Mouse (Mus musculus): ENCODE data around the gene Bmp6. TPM values are rescaled to one million over a fixed set of nuclear protein-coding genes. Genes with fewer than 3 reads are reported as not detected.
A peak's percentile ranks its signal among the peaks of the same experiment; 100 is the strongest.

Gene Bmp6
- polyA plus RNA-seq, 1 experiment from 2014 or later: 2.9 TPM

- H3K36me3 ChIP-seq: peaks cover 98% of the 10 kb centered on the region
- peaks cover 7% of the 10 kb centered on the region; the same call in 1 of the 2 replicates for H3K4me1 ChIP-seq (replicated peaks)
- H3K4me3 ChIP-seq: no peak overlapping the region
- DNase-seq (ENCODE audit: low spot score): no peak
- 96% methylated on average over 8 of the region's 8 CpGs for WGBS
- H3K9me3 ChIP-seq: no peaks in the 10 kb centered on the region
- H3K27ac ChIP-seq: no peak overlapping the region
- no peaks in the 10 kb centered on the region for H3K27me3 ChIP-seq (ENCODE audit: insufficient read depth, poor library complexity, severe bottlenecking)
Observed at GRCm38 (mm10) chr13:38509681-38510341, 164.9 kb downstream of the Bmp6 start.

- no peak for DNase-seq (ENCODE audit: low spot score)
- Histone ChIP-seq H3K4me1 (replicated peaks) (peaks cover 7% of the 10 kb centered on the region; the same call in 1 of the 2 replicates), H3K27ac (no peak overlapping the region), H3K27me3 (ENCODE audit: insufficient read depth, poor library complexity, severe bottlenecking) (no peaks in the 10 kb centered on the region), H3K9me3 (no peaks in the 10 kb centered on the region), H3K4me3 (no peak overlapping the region), H3K36me3 (peaks cover 98% of the 10 kb centered on the region)
- 91% methylated on average over 10 of the region's 10 CpGs for WGBS
Observed at GRCm38 (mm10) chr13:38511979-38512378, 167.1 kb downstream of the Bmp6 start.

- no peak for DNase-seq (ENCODE audit: low spot score)
- Histone ChIP-seq H3K4me3 (no peak overlapping the region), H3K36me3 (peaks cover 98% of the 10 kb centered on the region), H3K4me1 (replicated peaks) (peaks cover 7% of the 10 kb centered on the region; the same call in 1 of the 2 replicates), H3K9me3 (no peaks in the 10 kb centered on the region), H3K27me3 (ENCODE audit: insufficient read depth, poor library complexity, severe bottlenecking) (no peaks in the 10 kb centered on the region), H3K27ac (no peak overlapping the region)
- 96% methylated on average over 7 of the region's 7 CpGs for WGBS
Observed at GRCm38 (mm10) chr13:38513921-38514320, 169.0 kb downstream of the Bmp6 start.

- Histone ChIP-seq H3K27me3 (ENCODE audit: insufficient read depth, poor library complexity, severe bottlenecking) (no peaks in the 10 kb centered on the region), H3K4me1 (replicated peaks) (no peaks in the 10 kb centered on the region), H3K9me3 (no peaks in the 10 kb centered on the region), H3K4me3 (no peak overlapping the region), H3K36me3 (peaks cover 98% of the 10 kb centered on the region), H3K27ac (no peak overlapping the region)
- 85% methylated on average over 2 of the region's 2 CpGs for WGBS
- DNase-seq (ENCODE audit: low spot score): no peak
Observed at GRCm38 (mm10) chr13:38515431-38515830, 170.5 kb downstream of the Bmp6 start.

- 85% methylated on average over 3 of the region's 3 CpGs for WGBS
- Histone ChIP-seq H3K27ac (no peak overlapping the region), H3K27me3 (ENCODE audit: insufficient read depth, poor library complexity, severe bottlenecking) (no peaks in the 10 kb centered on the region), H3K9me3 (no peaks in the 10 kb centered on the region), H3K4me1 (replicated peaks) (no peaks in the 10 kb centered on the region), H3K36me3 (peaks cover 98% of the 10 kb centered on the region), H3K4me3 (no peak overlapping the region)
- DNase-seq (ENCODE audit: low spot score): no peak
Observed at GRCm38 (mm10) chr13:38515845-38516244, 170.9 kb downstream of the Bmp6 start.

- WGBS: 91% methylated on average over 11 of the region's 11 CpGs
- Histone ChIP-seq H3K4me1 (replicated peaks) (no peaks in the 10 kb centered on the region), H3K27me3 (ENCODE audit: insufficient read depth, poor library complexity, severe bottlenecking) (no peaks in the 10 kb centered on the region), H3K27ac (no peak overlapping the region), H3K9me3 (no peaks in the 10 kb centered on the region), H3K36me3 (peaks cover 98% of the 10 kb centered on the region), H3K4me3 (no peak overlapping the region)
- DNase-seq (ENCODE audit: low spot score): no peak
Observed at GRCm38 (mm10) chr13:38516582-38516981, 171.7 kb downstream of the Bmp6 start.

GRCm38 (mm10) chr13:38520299-38520698 lies 175.4 kb downstream of the Bmp6 start:
- DNase-seq (ENCODE audit: low spot score): no peak
- no peak overlapping the region for H3K27ac ChIP-seq
- H3K27me3 ChIP-seq (ENCODE audit: insufficient read depth, poor library complexity, severe bottlenecking): no peaks in the 10 kb centered on the region
- H3K9me3 ChIP-seq: no peaks in the 10 kb centered on the region
- no peak overlapping the region for H3K4me3 ChIP-seq
- H3K4me1 ChIP-seq (replicated peaks): no peaks in the 10 kb centered on the region
- WGBS: 95% methylated on average over 11 of the region's 11 CpGs
- H3K36me3 ChIP-seq: peaks cover 85% of the 10 kb centered on the region

- Histone ChIP-seq H3K4me1 (replicated peaks) (peaks cover 16% of the 10 kb centered on the region), H3K4me3 (no peak overlapping the region), H3K27me3 (ENCODE audit: insufficient read depth, poor library complexity, severe bottlenecking) (no peaks in the 10 kb centered on the region), H3K9me3 (no peaks in the 10 kb centered on the region), H3K36me3 (peaks cover 71% of the 10 kb centered on the region), H3K27ac (no peak overlapping the region)
- 84% methylated on average over 4 of the region's 4 CpGs for WGBS
- DNase-seq (ENCODE audit: low spot score): no peak
Observed at GRCm38 (mm10) chr13:38522056-38522654, 177.2 kb downstream of the Bmp6 start.

- no peaks in the 10 kb centered on the region for H3K9me3 ChIP-seq
- no peak overlapping the region for H3K4me3 ChIP-seq
- H3K27ac ChIP-seq: no peak overlapping the region
- 92% methylated on average over 11 of the region's 11 CpGs for WGBS
- H3K36me3 ChIP-seq: peaks cover 60% of the 10 kb centered on the region
- H3K27me3 ChIP-seq (ENCODE audit: insufficient read depth, poor library complexity, severe bottlenecking): no peaks in the 10 kb centered on the region
- H3K4me1 ChIP-seq (replicated peaks): peaks cover 24% of the 10 kb centered on the region
- DNase-seq (ENCODE audit: low spot score): no peak
Observed at GRCm38 (mm10) chr13:38523231-38523630, 178.3 kb downstream of the Bmp6 start.

- Histone ChIP-seq H3K27me3 (ENCODE audit: insufficient read depth, poor library complexity, severe bottlenecking) (no peaks in the 10 kb centered on the region), H3K9me3 (no peaks in the 10 kb centered on the region), H3K27ac (no peak overlapping the region), H3K4me1 (replicated peaks) (peaks cover 32% of the 10 kb centered on the region), H3K4me3 (no peak overlapping the region), H3K36me3 (peaks cover 40% of the 10 kb centered on the region)
- no peak for DNase-seq (ENCODE audit: low spot score)
- WGBS: 84% methylated on average over 3 of the region's 3 CpGs
Observed at GRCm38 (mm10) chr13:38525261-38525660, 180.4 kb downstream of the Bmp6 start.

GRCm38 (mm10) chr13:38526116-38526515 lies 181.2 kb downstream of the Bmp6 start:
- Histone ChIP-seq H3K27me3 (ENCODE audit: insufficient read depth, poor library complexity, severe bottlenecking) (no peaks in the 10 kb centered on the region), H3K9me3 (no peaks in the 10 kb centered on the region), H3K27ac (no peak overlapping the region), H3K4me3 (peak overlapping the region; percentile 90; the same call in 1 of the 2 replicates), H3K36me3 (peaks cover 31% of the 10 kb centered on the region), H3K4me1 (replicated peaks) (peaks cover 32% of the 10 kb centered on the region)
- WGBS: 85% methylated on average over 2 of the region's 2 CpGs
- DNase-seq (ENCODE audit: low spot score): no peak

GRCm38 (mm10) chr13:38527041-38527796 lies 182.3 kb downstream of the Bmp6 start:
- Histone ChIP-seq H3K27ac (peak overlapping the region; percentile 93), H3K27me3 (ENCODE audit: insufficient read depth, poor library complexity, severe bottlenecking) (no peaks in the 10 kb centered on the region), H3K4me3 (peak overlapping the region; percentile 90), H3K4me1 (replicated peaks) (peaks cover 32% of the 10 kb centered on the region), H3K36me3 (peaks cover 20% of the 10 kb centered on the region), H3K9me3 (no peaks in the 10 kb centered on the region)
- WGBS: 17% methylated on average over 15 of the region's 15 CpGs
- DNase-seq (ENCODE audit: low spot score): no peak

Data from hindbrain, embryonic 10.5 days (tissue).